Mouse (Mus musculus): Measurements from ENCODE around the gene Erp29.

The Erp29 gene

DNA sequence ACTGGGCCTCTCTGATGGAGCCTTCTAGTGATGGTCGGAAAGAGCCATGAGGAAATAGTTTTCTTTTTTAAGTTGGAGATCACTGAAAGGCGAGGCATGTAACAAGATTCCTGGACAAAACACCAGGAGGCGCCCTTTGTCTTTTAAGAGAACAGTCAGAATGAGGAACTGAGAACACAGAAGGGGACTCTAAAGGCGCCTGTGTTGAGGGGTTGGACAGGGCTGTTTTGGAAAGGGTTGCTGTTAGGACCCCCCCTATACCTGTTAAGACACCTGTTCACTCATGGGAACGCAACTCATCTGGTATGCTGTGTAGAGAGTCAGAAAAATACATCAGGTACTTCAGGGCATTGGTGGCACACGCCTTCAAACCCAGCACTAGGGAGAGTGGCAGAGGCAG lies 2.3 kb downstream of the Erp29 start:
- no peak for DNase-seq (ENCODE audit: low spot score)

GRCm38 (mm10) chr5:121448450-121448849 lies 3.9 kb downstream of the Erp29 start:
- DNase-seq (ENCODE audit: low spot score), result no peak

- no peak for DNase-seq (ENCODE audit: low spot score)
Measured at GRCm38 (mm10) chr5:121444870-121445269, 7.4 kb downstream of the Erp29 start.

DNA sequence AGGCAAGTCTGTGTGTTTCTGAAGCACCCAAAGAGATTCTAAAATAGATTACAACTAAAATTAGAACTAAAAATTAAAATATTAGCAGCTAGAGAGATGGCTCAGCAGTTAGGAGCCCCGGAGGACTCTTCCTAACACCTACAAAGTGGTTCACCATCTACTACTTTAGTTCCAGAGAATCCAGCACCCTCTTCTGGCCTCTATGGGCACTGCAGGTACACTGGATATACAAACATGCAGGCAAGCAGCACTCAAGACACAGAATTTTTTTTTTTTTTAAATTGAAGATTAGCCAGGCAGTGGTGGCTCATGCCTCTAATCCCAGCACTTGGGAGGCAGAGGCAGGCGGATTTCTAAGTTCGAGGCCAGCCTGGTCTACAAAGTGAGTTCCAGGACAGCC lies 8.8 kb downstream of the Erp29 start:
- no peak for DNase-seq (ENCODE audit: low spot score)

DNA sequence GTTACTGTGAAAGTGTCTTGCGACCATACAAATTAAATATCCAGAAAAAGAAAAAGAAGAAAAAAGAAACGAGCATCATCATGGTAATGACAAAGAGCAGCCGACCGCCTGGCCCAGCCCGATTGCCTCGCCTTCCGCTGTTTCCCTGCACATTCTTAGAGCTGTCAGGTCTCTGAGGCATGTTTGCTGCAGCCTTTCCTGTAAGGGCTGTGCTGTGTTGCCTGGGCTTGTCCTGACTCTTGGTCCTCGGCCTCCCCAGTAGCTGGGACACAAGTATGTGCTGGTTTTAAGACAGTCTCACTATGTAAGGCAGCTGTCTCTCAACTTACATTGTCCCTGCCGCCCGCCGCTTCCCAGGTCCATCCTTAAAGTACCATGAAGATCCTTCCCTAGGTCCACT lies 13.6 kb downstream of the Erp29 start:
- no peak for DNase-seq (ENCODE audit: low spot score)

- DNase-seq (ENCODE audit: low spot score), result no peak
Measured at GRCm38 (mm10) chr5:121438131-121438530, 14.2 kb downstream of the Erp29 start.

DNA sequence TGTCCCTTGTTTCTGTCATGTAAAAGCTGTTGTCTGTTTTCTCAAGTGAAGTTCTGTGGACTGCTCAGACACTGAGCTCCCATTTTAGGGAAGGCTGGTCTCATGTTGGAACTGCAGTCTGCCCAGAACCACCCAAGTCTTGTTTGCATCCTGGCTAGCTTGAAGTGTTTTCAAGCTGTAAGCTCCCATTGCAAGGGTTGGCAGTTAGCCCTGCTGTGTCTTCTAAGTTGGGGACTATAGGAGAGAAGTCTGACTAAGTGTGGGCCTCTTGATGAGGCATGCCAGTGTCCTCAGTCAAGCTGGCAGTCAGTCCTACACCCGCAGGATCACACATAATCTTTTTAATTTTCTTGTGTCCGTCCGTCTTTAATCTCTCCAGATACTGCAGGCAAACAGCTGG lies 23.4 kb downstream of the Erp29 start:
- DNase-seq (ENCODE audit: low spot score), result no peak

GRCm38 (mm10) chr5:121423297-121423696 lies 29.0 kb downstream of the Erp29 start:
- DNase-seq (ENCODE audit: low spot score), result no peak

DNA sequence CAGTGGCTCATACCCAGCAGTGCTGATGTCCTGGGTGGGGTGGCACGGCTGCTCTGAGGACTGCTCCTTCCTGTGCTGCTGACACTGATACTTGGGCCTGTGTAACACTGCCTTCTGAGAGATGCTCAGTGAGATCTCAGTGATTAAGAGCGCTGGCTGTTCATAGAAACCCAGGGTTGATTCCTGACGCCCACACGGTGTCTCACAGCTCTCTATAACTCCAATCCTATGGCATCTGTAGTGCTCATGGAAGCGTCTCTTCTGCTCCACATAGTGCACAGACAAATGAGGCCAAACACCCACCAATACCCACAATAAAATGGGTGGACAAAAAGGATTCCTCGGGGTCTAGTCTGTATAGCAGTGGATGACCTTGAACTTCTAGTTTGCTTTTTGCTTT lies 29.5 kb downstream of the Erp29 start:
- DNase-seq (ENCODE audit: low spot score), result no peak

DNA sequence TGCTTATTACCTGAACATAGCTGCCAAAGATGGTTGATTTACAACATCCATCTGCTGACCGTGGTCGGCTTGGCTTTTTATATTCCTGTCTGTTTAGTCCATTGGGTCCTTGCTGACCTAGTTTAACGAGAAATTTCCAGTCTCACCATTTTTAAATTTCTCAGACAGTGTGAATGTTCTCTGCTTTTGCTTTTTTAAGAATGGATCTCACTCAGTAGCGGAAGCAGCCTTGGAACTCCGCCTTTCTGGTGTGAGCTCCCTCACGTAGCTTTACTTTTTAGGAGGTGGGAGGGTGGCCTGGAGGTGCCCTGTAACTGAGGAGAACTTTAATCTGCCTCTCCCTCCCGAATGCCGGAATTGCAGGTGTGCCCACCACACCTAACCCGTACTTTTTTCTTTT lies 31.6 kb downstream of the Erp29 start:
- no peak for DNase-seq (ENCODE audit: low spot score)

GRCm38 (mm10) chr5:121410975-121411374 lies 41.3 kb downstream of the Erp29 start:
- no peak for DNase-seq (ENCODE audit: low spot score)

- DNase-seq (ENCODE audit: low spot score), result no peak
Measured at GRCm38 (mm10) chr5:121407856-121408255, 44.5 kb downstream of the Erp29 start.

- no peak for DNase-seq (ENCODE audit: low spot score)
Measured at GRCm38 (mm10) chr5:121400849-121401248, 51.5 kb downstream of the Erp29 start.

GRCm38 (mm10) chr5:121400064-121400463 lies 52.2 kb downstream of the Erp29 start:
- DNase-seq (ENCODE audit: low spot score), result no peak

DNA sequence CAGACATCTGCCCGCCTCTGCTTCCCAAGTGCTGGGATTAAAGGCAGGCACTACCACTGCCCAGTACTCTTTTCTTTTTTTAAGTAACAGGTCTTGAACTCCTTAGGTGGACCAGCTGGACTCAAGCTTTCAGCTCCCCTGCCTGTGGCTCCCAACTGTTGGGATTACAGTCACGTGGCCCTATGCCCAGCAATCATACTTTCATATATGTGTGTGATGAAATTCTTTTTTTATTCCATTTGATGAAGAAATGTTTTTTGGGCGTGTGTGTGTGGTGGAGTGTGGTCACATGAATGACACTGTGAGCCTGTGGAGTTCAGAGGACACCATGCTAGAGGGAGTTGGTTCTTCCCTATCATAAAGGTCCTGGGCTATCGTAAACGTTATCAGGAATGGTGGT lies 52.8 kb downstream of the Erp29 start:
- no peak for DNase-seq (ENCODE audit: low spot score)

DNA sequence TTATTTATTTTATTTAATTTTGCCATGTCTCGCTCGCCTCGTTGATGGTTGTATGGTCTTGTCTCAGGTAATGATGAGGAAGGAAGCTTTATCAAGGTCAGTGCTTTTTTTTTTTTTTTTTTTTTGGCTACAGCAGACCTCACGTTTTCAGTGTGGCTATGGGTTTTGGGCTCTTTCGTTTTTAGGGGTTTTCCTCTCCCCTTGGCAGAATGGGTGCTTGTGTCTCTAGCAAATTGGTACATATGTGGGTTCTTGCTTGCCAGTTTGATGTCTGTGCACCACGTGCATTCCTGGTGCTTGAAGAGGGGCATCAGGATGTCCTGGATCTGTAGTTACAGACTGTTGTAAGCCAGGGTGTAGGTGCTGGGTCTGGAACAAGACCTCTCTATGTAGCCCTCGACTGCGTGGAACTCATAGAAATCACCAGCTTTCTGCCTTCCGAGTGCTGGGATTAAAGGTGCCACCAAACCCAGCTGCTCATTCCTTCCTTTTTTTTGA lies 53.3 kb downstream of the Erp29 start:
- DNase-seq (ENCODE audit: low spot score), result no peak

GRCm38 (mm10) chr5:121398146-121398964 lies 54.0 kb downstream of the Erp29 start:
- no peak for DNase-seq (ENCODE audit: low spot score)

GRCm38 (mm10) chr5:121397187-121398145 lies 54.8 kb downstream of the Erp29 start, which contains the start of gene Naa25:
TSS of gene Naa25 (plus strand) at chr5:121397936.
- DNase-seq (ENCODE audit: low spot score), result peak; percentile 97

DNA sequence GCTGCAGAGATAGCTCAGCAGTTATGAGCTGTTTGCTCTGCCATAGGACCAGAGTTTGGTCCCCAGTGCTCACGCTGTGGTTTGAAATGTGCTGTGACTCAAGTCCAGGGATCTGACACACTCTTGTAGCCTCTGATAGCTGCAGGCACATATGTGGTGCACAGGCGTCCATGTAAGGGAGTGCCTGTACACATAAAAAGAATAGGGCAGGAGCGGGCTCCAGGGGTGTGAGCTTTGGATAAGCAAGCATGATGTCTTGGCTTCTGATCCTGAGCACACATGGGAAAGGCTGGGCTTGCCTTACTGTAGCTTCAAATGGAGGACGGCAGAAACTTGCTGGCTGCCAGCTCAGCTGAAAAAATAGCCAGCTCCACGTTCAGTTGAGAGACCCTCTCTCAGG lies 56.7 kb downstream of the Erp29 start:
- DNase-seq (ENCODE audit: low spot score), result no peak

DNA sequence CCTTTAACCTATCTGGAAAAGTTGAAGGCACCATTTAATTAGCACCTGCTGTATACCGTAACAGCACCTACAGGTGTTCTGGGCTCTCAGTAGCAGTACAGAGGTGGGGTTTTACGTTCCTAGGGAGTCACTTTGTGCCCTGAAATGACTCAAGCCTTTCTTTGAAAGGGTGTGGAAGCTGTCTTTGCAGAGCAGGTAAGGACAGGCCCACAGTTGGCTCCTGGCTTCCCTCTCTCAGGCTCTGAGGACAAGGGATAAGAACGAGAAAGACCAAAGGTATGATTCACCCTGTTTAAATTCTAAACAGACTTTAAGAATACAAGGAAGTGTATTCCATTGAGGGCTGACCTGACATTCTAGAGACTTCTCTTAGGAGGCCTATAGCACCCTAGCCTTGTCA lies 58.9 kb downstream of the Erp29 start:
- DNase-seq (ENCODE audit: low spot score), result no peak

- DNase-seq (ENCODE audit: low spot score), result no peak
Measured at GRCm38 (mm10) chr5:121392667-121393380, 59.5 kb downstream of the Erp29 start.

DNA sequence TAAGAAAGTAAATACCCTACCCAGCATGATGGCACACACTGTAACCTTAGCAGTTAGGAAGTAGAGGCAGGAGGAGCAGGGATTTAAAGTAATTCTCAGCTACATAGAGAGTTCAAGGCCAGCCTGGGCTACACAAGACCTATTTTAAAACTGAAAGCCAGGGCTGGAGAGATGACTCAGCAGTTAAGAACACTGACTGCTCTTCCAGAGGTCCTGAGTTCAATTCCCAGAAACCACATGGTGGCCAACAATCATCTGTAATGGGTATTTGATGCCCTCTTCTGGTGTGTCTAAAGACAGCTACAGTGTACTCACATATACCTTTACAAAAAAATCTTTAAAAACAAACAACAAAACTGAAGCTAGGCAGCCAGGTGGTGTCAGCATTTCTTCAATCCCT lies 62.6 kb downstream of the Erp29 start:
- DNase-seq (ENCODE audit: low spot score), result no peak
